ENCODE assay signal across 8 mouse cellular contexts in the genomic region with DNA sequence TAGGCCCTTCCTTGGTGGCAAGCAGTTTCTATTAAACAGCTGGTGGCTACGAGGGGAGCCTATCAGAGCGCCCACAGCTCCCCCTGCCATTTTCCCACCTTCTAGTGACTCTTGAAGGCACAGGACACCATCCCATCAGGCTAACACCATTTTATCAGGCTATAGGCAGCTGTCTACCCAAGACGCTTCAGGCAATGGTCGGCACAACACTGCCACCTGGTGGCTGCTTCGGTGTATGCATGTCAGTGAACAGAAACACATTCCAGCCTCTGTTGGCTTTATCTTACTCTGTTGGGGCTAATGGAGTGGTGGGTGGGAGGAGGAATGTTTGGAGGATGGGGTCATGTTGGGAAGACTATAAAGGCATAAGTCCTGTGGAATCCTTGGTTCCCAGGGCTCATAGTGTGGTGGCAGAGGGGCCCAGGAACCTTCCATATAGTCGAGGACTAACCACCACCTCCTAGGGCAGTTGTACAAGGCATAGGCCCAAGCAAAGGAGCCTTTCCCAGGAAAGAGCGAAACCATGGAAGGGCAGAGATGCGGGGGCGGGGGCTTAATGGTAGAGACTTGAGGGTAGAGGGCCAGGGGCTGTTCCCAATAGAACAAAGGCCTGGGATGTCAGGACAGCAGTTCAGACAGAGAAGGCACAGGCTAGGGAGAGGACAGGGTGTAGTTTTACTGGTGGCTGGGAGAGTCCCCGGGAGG.
DNase-seq lines count a peak whose midpoint lies in the region; ATAC-seq and TF ChIP-seq lines count a peak whose summit lies in the region.

No protein-coding gene starts in this region.

- 40% methylated on average over 10 of the region's 10 CpGs for WGBS in heart, adult 2 months
- 36% methylated on average over 10 of the region's 10 CpGs for WGBS in heart, embryonic 11.5 days (ENCODE audit: insufficient replicate concordance)
- WGBS in forebrain, postnatal 0 days: 43% methylated on average over 10 of the region's 10 CpGs
- WGBS in intestine, embryonic 15.5 days: 35% methylated on average over 10 of the region's 10 CpGs
- 38% methylated on average over 10 of the region's 10 CpGs for WGBS in limb, embryonic 11.5 days

- H3K4me2 ChIP-seq in heart, embryonic 11.5 days: no peak overlapping the region
- H3K4me2 ChIP-seq in forebrain, postnatal 0 days (ENCODE audit: low read depth): no peak overlapping the region
- H3K4me2 ChIP-seq in intestine, embryonic 15.5 days (replicated peaks): no peak overlapping the region
- H3K4me2 ChIP-seq in limb, embryonic 11.5 days (ENCODE audit: low read depth, severe bottlenecking): no peak overlapping the region

- TF ChIP-seq EP300 in heart, adult 2 months (IDR thresholded peaks at IDR 0.05; ENCODE audit: insufficient read depth, low read depth, low read length): no peak

- DNase-seq in heart, adult 2 months: peak; percentile 53 to 85
- DNase-seq in cerebellum, adult 18-20 months: peak; percentile 78 to 86
- peak; percentile 89 for DNase-seq in forebrain, postnatal 0 days
- DNase-seq in limb, embryonic 11.5 days (ENCODE audit: low spot score): peak; percentile 96
- peak; percentile 72 to 93 for DNase-seq in spleen, postnatal 4 days (ENCODE audit: low spot score in 2 of 2)

- H3K9ac ChIP-seq in heart, adult 2 months (ENCODE audit: low read depth, low read length): no peak overlapping the region
- H3K9ac ChIP-seq in heart, embryonic 11.5 days (ENCODE audit: low read depth, low read length): no peak overlapping the region
- no peak overlapping the region for H3K9ac ChIP-seq in forebrain, postnatal 0 days
- H3K9ac ChIP-seq in intestine, embryonic 15.5 days: no peak overlapping the region
- H3K9ac ChIP-seq in limb, embryonic 11.5 days (ENCODE audit: low read length): 0 out of 2 replicates have a peak overlapping the region, but pooled peaks have one; percentile 27

- H3K4me3 ChIP-seq in heart, adult 2 months: no peak overlapping the region
- no peak overlapping the region for H3K4me3 ChIP-seq in heart, embryonic 11.5 days (ENCODE audit: low read depth, low read length)
- H3K4me3 ChIP-seq in forebrain, postnatal 0 days (ENCODE audit: low read depth, low read length): no peak overlapping the region
- H3K4me3 ChIP-seq in intestine, embryonic 15.5 days (replicated peaks): no peak overlapping the region
- no peak overlapping the region for H3K4me3 ChIP-seq in limb, embryonic 11.5 days (ENCODE audit: low read depth, low read length)

- no peak for ATAC-seq in heart, embryonic 11.5 days (replicated peaks; ENCODE audit: insufficient number of reproducible peaks, low FRiP score, low TSS enrichment)
- peak; percentile 58 for ATAC-seq in forebrain, postnatal 0 days
- peak; percentile 62 for ATAC-seq in intestine, embryonic 15.5 days
- no peak for ATAC-seq in limb, embryonic 11.5 days (ENCODE audit: insufficient number of reproducible peaks, low FRiP score, low TSS enrichment, low read depth)
- 0 out of 2 replicates have a peak, but pooled peaks have one; percentile 27 for ATAC-seq in monocyte, adult 5-6 weeks (replicated peaks; ENCODE audit: insufficient number of reproducible peaks, low FRiP score, low TSS enrichment, poor library complexity, severe bottlenecking)

- no peaks in the 10 kb centered on the region for H3K4me1 ChIP-seq in heart, adult 2 months (ENCODE audit: control insufficient read depth, insufficient read depth, low read length)
- no peaks in the 10 kb centered on the region for H3K4me1 ChIP-seq in heart, embryonic 11.5 days (ENCODE audit: control insufficient read depth, insufficient read depth, low read length)
- H3K4me1 ChIP-seq in forebrain, postnatal 0 days (ENCODE audit: insufficient read depth): no peaks in the 10 kb centered on the region
- H3K4me1 ChIP-seq in intestine, embryonic 15.5 days (replicated peaks): 0 out of 2 replicates have a peak, but pooled peaks cover 2% of the 10 kb centered on the region
- H3K4me1 ChIP-seq in limb, embryonic 11.5 days (ENCODE audit: control insufficient read depth, insufficient read depth, low read length): peaks cover 11% of the 10 kb centered on the region; the same call in 1 of the 2 replicates

- no peaks in the 10 kb centered on the region for H3K79me2 ChIP-seq in heart, adult 2 months (replicated peaks; ENCODE audit: control insufficient read depth, insufficient read depth, low read length)

- H3K27ac ChIP-seq in heart, adult 2 months: no peak overlapping the region
- no peak overlapping the region for H3K27ac ChIP-seq in heart, embryonic 11.5 days (ENCODE audit: low read depth, low read length)
- H3K27ac ChIP-seq in forebrain, postnatal 0 days (ENCODE audit: low read depth, low read length): no peak overlapping the region
- H3K27ac ChIP-seq in intestine, embryonic 15.5 days: no peak overlapping the region
- no peak overlapping the region for H3K27ac ChIP-seq in limb, embryonic 11.5 days (replicated peaks; ENCODE audit: low read depth, low read length)

- intact Hi-C loops in heart, adult 2 months (cut with DNase I): loop anchor here (1.0 to 2.0 kb wide), 2 partner anchors 53 to 248 kb away; no protein-coding TSS in a partner anchor

- peak; percentile 99 for TF ChIP-seq CTCF in heart, adult 2 months (IDR thresholded peaks at IDR 0.05)
- TF ChIP-seq CTCF in forebrain, postnatal 0 days (IDR thresholded peaks at IDR 0.05; ENCODE audit: low read depth): peak; percentile 99

- no peaks in the 10 kb centered on the region for H3K36me3 ChIP-seq in heart, adult 2 months (ENCODE audit: control insufficient read depth, insufficient read depth, low read length)
- H3K36me3 ChIP-seq in heart, embryonic 11.5 days (ENCODE audit: control insufficient read depth, insufficient read depth, low read length): no peaks in the 10 kb centered on the region
- H3K36me3 ChIP-seq in forebrain, postnatal 0 days (ENCODE audit: insufficient read depth): peaks cover 32% of the 10 kb centered on the region
- H3K36me3 ChIP-seq in intestine, embryonic 15.5 days: 0 out of 2 replicates have a peak, but pooled peaks cover 8% of the 10 kb centered on the region
- H3K36me3 ChIP-seq in limb, embryonic 11.5 days (ENCODE audit: control insufficient read depth, insufficient read depth, low read length): peaks cover 2% of the 10 kb centered on the region; the same call in 1 of the 2 replicates

- no peaks in the 10 kb centered on the region for H3K9me3 ChIP-seq in heart, embryonic 11.5 days (replicated peaks; ENCODE audit: control insufficient read depth, low read length)
- no peaks in the 10 kb centered on the region for H3K9me3 ChIP-seq in forebrain, postnatal 0 days (ENCODE audit: low read length)
- H3K9me3 ChIP-seq in intestine, embryonic 15.5 days: no peaks in the 10 kb centered on the region
- no peaks in the 10 kb centered on the region for H3K9me3 ChIP-seq in limb, embryonic 11.5 days (ENCODE audit: control insufficient read depth, low read length)

- H3K27me3 ChIP-seq in heart, adult 2 months (ENCODE audit: control insufficient read depth, insufficient read depth, low read length): no peaks in the 10 kb centered on the region
- no peaks in the 10 kb centered on the region for H3K27me3 ChIP-seq in heart, embryonic 11.5 days (ENCODE audit: control insufficient read depth, insufficient read depth, low read length)
- H3K27me3 ChIP-seq in forebrain, postnatal 0 days (ENCODE audit: insufficient read depth, low read length): no peaks in the 10 kb centered on the region
- H3K27me3 ChIP-seq in intestine, embryonic 15.5 days (replicated peaks): no peaks in the 10 kb centered on the region
- H3K27me3 ChIP-seq in limb, embryonic 11.5 days (ENCODE audit: control insufficient read depth, insufficient read depth, low read length): no peaks in the 10 kb centered on the region

- no peak for TF ChIP-seq POLR2A in heart, adult 2 months (IDR thresholded peaks at IDR 0.05; ENCODE audit: insufficient read depth, low read depth, low read length)

Comparison
In these comparisons a context has a peak if more than half of its experiments do, and no peak if none do; other contexts are left out.
1. ATAC-seq: peak in forebrain, postnatal 0 days (single experiment), intestine, embryonic 15.5 days (single experiment) and monocyte, adult 5-6 weeks (single experiment); none in heart, embryonic 11.5 days (single experiment) and limb, embryonic 11.5 days (single experiment).
2. Peak in every context shown above with its lines, with median percentiles within 50 percentile points of each other: DNase-seq.